Mouse (Mus musculus): ENCODE data around the gene Spon1. TPM values are rescaled to one million over a fixed set of nuclear protein-coding genes. Genes with fewer than 3 reads are reported as not detected.

Gene Spon1
- total RNA-seq (2021), result 10 to 100 TPM; 11.9 to 16.1 TPM

DNA sequence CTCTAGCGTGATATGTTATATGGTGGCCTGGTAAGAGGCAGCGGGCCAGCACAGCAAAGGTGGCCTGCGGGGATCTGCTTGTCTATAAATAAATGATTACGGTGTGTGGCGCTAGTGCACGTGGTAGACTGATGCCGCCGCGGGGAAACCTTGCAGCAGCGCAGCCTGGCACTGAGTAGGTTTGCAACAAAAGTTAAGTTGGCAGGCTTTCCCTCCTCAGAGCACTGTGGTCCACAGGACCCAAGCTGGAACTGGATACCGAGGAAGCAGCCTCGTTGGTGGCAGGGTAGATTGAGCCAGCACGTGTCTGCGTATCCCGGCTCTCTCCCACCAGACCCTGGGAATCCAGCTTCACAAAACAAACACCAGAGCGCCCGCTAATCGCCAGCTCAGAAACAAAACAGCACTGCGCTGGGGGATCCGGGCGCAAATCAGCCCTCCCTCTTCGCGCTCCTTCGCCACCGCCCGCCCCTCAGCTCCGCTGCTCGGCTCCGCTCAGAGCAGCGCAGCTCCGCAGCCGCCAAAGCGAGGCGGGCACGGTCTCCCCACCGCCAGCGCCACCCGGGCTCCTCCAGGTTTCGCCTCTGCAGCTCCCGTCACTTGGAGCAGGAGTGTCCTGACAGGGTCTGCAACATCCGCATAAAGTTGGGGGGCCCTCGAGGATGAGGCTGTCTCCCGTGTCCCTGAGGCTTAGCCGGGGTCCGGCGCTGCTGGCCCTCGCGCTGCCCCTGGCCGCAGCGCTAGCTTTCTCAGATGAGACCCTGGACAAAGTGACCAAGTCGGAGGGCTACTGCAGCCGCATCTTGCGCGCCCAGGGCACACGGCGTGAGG, at the start of gene Spon1:
Spon1 (plus strand) TSS at position 332 of the 831 bp plus-strand sequence.
- intact Hi-C loops (cut with DNase I), result loop anchor here (5.0 kb wide), 1 partner anchor 136 kb away; no protein-coding TSS in a partner anchor
- DNase-seq, result peak; percentile 46 to 68

DNA sequence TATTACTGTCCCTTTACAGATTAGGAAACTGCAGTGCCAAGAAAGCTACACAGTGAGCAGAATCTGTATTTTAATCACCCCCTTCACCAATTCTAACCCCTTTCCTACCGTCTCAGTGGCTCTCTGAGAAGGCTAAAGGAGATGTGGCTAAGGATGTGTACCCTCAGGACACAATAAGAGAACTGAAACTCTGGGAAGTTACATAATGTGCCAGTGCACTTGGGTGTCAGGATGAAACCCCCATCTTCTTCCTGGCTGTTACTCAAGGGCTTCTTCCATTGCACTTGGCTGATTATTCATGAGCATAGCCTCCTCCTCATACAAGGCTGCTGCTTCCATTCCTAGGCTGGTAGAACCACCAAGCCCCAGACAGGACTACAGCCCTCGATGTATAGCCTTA, 43.8 kb upstream of the Spon1 start:
- intact Hi-C loops (cut with DNase I), result no loop called here

DNA sequence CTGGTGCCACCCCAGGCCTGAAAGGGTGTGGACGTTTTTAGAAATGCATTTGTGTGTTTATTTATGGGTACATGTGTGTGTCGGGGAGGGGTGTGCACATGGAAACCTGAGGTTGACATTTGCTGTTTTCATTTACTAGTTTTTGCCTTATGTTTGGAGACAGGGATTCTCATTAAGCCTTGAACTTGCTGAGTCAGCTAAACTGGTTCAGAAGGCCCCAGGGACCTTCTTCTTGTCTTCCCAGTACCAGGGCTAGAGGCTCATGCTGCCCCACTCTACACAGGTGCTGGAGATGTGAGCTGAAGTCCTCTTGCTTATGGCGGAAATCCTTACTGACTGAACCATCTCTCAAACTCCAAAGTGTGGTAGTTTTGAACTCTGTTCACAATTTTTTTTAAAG, 41.9 kb upstream of the Spon1 start:
- DNase-seq, result no peak
- intact Hi-C loops (cut with DNase I), result no loop called here

More for the DNA sequence above, 43.8 kb upstream of the Spon1 start:
- no peak for DNase-seq

DNA sequence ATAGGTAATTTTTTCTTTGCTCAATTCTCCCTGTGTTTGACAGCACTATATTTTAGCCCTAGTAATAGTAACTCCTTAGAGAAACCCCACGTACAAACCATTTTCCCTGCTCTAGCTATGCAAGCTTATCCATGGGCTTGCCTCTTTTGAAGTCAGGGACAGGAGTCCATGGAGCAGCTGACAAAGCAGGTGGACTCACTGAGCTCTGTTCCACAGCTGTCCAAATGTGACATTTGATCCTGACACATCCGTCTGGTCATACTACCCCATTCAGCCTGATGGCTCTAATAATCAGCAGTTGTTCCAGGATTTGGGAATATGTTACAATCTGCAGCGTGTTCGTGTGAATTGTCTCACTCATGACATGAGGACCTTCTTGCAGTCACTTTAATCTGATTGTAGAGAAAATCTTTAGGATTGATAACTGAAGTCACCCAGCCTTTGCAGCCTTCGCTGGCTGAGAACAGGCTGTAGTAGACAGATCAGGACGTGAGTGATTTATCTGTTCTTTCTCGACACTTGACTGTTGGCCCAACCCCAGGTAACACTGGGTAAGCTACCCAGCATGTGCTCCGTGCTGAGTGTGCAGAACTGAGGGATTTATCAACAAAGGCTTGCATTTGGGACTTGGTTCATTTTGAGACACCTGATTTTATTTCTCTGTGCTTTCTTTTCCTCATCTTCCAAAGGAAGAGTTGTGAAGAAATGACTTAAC, 37.6 kb upstream of the Spon1 start:
- no peak for DNase-seq
- intact Hi-C loops (cut with DNase I), result no loop called here

DNA sequence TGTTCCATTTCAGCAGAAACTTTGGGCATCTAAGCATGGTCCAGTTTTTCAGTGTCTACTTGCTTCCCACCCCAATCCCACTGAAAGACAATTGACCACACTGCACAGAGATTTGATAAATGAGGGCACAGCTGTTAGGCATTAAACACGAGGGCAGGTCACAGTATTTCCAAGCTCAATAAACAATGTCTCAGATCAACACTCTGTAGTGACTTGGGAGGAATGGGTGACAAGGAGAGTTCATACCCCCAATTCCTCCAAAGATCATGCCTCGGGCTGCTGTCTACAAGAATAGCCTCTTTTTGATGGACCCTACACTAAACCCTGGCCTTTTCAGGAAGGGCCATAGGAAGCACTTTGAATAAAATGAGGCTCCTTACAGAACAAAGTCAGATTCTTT, 36.9 kb upstream of the Spon1 start:
- no peak for DNase-seq
- intact Hi-C loops (cut with DNase I), result no loop called here

DNA sequence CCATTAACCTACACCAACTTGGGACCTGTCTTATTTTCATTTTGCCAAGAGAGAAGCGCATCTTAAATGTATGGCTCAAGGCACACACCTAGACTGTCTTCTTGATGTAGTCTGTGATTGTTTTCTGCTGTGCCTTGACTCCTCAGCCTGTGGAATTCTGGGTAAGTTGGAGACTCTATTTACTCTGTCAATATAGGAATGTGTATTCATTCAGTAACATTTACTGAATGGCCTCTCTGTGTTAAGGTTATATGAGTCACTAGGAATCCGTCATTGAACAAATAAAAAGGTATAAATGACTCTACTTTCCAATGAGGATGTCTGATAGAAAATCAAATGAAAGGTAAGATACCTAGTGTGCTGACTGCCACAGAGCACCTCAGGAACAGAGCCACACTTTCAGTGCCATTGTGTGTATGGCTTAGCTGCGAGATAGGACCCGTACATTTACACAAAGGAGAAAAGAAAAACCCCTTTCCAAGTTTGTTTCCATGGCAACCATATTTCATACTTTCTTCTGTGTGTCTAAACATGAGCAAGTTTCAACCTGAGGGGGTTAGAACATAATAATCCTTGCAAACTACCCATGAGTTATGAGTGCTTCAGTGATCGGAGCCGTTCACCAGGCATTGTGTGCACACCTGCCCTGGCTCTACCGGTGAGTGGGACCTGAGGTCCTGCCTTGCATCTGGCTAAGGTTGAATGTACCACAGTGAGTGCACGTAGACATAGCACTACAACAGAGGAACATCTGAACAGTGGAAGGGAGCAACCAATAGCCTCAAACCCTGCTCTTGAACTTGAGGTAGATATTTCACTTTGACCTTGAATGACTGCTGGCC, 35.2 kb upstream of the Spon1 start:
- no peak for DNase-seq
- intact Hi-C loops (cut with DNase I), result no loop called here

DNA sequence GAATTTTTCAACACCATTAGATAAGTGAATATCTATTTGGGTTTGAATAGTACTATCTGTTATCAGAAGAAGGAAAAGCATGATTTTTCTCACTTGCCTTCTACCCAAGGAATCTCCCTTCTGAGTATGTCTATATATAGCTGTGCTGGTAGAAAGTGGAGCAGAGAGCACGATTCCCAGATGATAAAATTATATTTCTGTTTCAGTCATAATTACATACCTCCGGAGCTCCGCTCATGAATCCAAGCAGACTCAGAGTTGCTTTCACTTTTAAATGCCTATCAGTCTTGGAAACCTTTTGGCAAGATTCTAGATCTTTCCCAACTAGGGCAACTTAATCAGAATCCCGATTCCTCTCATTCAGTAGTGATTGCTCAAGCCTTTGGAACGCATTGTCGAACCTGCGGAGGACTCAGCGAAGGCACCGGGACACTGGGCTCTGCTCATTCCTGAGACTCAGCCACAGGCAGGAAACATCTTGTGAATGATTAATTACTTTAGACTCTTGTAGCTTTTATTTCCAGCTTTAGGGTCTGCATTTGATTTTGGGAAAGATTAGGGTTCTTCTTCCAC, 27.9 kb upstream of the Spon1 start:
- no peak for DNase-seq
- intact Hi-C loops (cut with DNase I), result no loop called here

DNA sequence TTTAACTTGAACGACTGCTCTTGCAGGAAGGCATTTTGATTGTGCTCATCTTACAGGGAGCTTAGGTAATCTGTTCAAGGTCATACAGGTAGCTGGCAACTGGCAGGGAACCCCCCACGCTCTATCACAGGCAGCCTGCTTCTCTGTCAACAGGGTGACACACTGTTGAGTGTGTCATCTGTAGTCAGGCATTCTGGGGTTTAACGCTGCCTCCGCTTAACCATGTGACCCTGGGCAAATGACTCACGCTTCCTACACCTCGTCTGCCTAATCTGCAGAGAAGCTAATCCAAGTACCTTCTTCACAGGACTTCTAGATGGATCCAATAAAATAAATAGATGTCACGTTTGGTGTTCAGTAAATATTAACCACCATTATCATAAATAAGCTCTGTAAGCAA, 26.6 kb upstream of the Spon1 start:
- intact Hi-C loops (cut with DNase I), result no loop called here
- DNase-seq, result no peak

DNA sequence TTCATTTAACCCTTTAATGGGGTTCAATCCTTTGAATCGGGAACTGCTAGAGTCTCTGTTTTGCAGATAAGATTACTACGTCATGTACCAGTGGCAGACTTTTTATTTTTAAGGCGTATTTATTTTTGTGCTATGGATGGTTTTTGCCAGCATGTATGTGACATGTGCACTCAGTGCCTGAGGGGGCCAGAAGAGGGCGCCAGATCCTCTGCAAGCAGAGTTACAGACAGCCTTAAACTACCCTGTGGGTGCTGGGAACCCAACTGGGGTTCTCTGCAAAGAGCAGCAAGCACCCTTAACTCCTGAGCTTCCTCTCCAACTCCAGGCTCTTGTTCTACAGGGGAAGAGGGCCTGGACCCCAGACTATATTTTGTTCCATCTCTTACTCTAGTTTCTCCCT, 23.2 kb upstream of the Spon1 start:
- intact Hi-C loops (cut with DNase I), result no loop called here
- DNase-seq, result no peak

DNA sequence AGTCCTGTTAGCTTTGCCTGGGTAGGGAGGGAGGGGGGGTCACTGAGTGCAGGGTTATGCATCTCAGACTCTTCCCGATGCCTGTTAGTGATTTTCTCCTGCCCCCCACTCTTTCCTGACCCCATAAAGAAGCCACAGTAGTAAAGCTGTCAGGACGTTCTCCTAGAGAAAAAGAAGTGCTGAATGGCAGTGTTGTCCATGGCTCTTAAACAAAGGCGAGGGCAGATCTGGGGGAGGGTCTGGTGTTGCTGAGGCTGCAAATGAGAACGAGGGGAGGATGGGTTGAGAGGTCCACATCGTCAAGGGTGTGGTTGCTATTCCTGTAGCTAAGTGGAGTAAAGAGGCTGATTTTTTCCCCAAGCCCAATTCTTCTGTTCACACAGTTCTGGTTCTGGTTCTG, 21.8 kb upstream of the Spon1 start:
- no peak for DNase-seq
- intact Hi-C loops (cut with DNase I), result no loop called here

DNA sequence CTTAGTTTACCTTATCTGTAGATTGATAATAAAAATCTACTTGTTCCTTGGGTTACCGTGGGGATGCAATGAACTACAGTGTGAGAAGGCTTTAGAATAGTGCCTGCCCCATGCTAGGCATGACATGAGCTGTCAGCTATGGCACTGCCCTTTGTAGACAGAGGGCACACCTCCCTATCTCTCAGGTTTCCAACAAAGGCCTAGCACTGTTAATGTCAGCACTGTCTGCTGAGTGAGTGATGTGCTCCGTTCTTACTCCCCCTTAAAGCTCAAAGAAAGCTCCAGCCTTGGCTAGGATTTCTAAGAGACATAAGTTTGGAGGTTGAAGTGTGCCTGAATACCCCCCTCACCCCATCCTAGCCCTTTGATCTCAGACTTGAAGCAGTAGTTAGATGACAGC, 9.2 kb upstream of the Spon1 start:
- DNase-seq, result no peak
- intact Hi-C loops (cut with DNase I), result loop anchor here (5.0 to 10.0 kb wide), 2 partner anchors 144 to 382 kb away; no protein-coding TSS in a partner anchor

DNA sequence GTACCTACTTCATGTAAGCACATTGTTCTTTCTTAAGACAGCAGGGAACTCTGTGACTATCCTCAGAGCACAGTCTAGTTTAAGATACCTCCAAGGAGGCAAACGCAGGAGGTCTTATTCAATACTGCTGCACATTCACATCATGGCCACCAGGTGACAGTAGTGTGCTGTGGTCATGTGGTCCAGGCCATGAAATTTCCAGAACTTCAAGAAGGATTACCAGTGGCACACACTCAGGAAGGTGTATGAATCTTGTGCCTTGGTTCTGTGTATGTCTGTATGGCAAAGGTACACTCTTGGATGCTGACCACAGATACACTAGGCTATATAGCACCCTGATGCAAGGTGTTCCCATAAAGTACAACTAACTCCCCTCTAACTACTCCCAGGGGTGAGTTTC, 6.6 kb upstream of the Spon1 start:
- intact Hi-C loops (cut with DNase I), result loop anchor here (1.0 to 10.0 kb wide), 3 partner anchors 147 to 384 kb away; no protein-coding TSS in a partner anchor
- DNase-seq, result peak; percentile 45 to 48

DNA sequence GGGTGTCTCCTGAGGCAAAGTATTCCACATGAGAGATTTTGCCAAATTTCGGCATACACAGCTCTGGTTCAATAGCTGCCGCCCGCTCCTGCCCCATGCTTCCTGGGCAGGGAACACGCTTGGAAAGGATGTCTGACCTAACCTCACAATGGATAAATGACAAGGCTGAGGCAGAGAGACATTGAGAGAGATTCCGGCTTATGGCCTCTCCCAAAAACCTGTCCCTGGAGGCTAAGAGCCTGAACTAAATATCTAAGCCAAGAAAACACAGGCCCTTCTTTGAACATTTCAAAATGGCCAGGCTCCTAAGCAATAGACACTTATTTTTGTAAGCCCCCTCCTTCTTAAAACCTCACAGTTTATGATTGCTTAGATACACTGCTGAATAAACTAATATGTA, 665 bp upstream of the Spon1 start:
- intact Hi-C loops (cut with DNase I), result loop anchor here (5.0 kb wide), 1 partner anchor 137 kb away; no protein-coding TSS in a partner anchor
- no peak for DNase-seq

DNA sequence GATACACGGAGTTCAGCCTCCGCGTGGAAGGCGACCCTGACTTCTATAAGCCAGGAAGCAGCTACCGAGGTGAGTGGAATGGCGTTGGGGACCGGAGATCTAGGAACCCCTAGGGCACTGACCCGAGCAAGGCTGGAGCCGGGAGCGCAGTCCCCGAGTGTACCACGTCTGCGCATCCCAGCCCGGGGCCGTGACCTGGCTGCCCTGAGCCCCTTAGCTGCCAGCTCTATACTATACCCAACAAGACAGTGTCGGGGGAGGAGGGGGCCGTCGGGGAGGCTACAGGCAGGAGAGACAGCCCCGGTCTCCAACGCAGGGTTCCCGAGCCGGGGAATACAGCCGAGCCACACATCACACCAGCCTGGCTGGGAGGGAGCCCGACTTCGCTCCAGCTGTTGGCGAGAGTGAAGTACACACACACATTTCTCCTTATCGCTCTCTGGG, 722 bp downstream of the Spon1 start:
- intact Hi-C loops (cut with DNase I), result loop anchor here (5.0 kb wide), 1 partner anchor 136 kb away; no protein-coding TSS in a partner anchor
- peak in 1 of 2 experiments; percentile 23 for DNase-seq

DNA sequence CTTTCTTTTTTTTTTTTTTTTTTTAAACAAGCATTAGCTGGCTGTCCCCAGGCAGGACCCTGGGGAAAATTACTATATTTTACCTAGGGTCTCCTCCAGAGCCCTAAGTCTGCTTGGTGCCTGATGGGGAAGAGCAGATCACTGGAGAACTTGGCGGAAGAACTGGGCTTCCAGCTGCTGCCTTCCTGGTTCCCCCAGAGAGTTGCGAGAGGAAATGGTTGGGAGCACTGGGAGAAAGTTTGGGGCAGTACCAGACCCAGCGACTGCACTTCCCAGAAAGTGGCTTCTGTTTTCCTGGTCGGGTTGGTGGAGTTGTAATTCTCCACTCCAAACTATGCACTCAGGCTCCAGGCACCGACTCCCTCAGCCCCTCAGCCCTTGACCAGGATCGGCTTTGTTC, 1.7 kb downstream of the Spon1 start:
- intact Hi-C loops (cut with DNase I), result loop anchor here (5.0 kb wide), 1 partner anchor 135 kb away; no protein-coding TSS in a partner anchor
- peak in 1 of 2 experiments; percentile 19 for DNase-seq

DNA sequence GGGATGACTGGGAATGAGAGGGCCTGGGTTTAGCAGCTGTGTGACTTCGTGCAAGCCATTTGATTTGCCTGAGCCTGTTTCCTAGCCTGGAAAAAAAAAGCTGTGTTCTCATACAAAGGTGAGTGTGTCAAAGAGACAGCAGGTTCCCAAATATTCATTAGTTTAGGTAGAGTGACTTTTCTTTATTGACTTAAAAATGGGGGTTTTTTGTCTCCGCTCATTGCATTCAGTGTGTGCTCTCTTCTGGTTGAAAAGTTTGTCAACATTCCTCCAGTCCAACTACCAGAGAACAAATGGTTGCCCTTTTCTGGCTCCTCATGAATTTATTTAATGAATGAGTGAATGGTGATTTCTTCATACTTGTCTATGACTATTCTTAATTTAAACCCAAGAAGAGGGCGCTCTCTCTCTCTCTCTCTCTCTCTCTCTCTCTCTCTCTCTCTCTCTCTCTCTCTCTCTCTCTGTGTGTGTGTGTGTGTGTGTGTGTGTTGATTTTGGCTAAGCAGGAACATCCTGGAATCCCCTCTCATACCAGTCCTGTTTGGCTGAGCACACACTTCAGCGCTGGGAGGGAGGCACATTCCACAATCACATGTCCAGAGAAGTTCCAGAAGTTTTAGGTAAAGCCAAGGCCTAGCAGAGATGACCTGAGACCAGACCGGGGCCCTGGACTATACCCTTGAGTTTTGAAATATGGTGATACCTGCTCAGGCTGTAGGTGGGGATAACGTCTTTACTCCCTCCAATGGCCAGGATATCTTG, 2.6 kb downstream of the Spon1 start:
- intact Hi-C loops (cut with DNase I), result loop anchor here (5.0 kb wide), 1 partner anchor 134 kb away; no protein-coding TSS in a partner anchor
- no peak for DNase-seq

DNA sequence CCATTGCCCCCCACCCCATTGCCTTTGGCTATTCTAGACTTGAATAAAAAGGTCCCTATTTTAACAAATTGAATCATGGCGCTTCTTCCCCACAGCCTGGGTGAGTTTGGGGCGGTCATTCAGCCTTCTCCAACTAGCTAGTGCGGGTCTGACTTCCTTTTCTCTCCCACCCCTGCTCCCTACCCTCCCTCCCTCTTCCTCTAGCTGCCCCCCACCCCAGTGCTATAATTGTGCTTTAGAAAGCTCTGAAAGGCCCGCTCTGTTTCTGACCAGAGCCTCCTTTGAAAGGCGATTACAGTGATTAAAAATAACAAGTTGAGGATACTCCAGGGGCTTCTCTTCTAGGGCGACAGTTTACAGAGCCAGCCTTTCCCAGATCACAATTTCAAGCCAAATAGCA, 3.5 kb downstream of the Spon1 start:
- intact Hi-C loops (cut with DNase I), result loop anchor here (5.0 kb wide), 1 partner anchor 133 kb away; no protein-coding TSS in a partner anchor
- DNase-seq, result no peak

DNA sequence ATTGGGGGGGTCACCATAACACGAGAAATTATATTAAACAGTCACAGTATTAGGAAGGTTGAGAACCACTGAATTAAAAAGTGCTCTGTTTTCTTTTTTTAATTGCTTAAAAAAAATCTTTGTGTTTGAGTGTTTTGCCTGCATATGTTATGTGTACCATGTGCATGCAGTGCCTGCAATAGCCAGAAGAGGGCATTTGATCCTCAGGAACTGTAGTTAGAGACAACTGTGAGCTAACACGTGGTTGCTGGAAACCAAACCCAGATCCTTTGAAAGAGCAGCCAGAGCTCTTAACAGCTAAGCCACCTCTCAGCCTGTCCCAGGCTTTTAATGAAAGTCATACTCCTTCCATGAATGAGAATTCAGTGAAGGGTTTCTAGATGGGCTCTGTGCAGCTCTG, 6.3 kb downstream of the Spon1 start:
- intact Hi-C loops (cut with DNase I), result no loop called here
- DNase-seq, result no peak

DNA sequence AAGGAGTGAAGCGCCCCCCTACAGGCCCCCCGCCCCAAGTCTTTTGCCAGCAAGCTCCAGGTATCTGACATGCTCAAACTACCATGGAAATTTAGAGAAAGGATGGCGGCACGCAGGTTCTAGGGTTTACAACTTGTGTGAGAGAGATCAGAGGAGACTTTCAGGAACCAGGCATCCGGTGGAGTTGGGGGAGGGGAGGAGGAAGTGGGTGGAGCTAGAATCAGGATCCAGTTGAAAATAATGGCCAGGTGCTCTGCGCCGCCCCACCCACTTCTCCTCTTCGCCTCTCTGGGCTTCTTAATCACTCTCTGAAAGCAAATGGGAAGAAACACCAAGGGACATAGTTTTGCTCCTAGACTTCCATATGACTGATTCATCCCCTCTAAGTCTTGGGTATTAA, 7.6 kb downstream of the Spon1 start:
- no peak for DNase-seq
- intact Hi-C loops (cut with DNase I), result no loop called here
